Mouse (Mus musculus) neural tube, embryonic 13.5 days (tissue): ENCODE data around the gene Fam71e2. TPM values are rescaled to one million over a fixed set of nuclear protein-coding genes. Genes with fewer than 3 reads are reported as not detected.
A peak's percentile ranks its signal among the peaks of the same experiment; 100 is the strongest.
"Not testable (repeated sequence)": the region's sequence is repeated elsewhere in the genome, so short reads cannot be mapped to it uniquely, and the experiment has no call there.

Experiments used
- ATAC-seq: fragments of 200-750 bp; cut with Nextera tagmentation; 2 replicates; pipeline ENCODE4 v1.8.0; 2017; ENCODE audit warnings: low read depth, mild to moderate bottlenecking, moderate TSS enrichment, moderate library complexity
- H3K27ac ChIP-seq: fragments of 300-500 bp; sonication (generic); replicated peaks from 2 replicates; pipeline ENCODE4 v1.5.1; 2015; ENCODE audit warnings: moderate library complexity, mild to moderate bottlenecking, inconsistent platforms
- H3K27me3 ChIP-seq: fragments of 300-500 bp; sonication (generic); 2 replicates; pipeline ENCODE4 v1.6.1; 2015; ENCODE audit warnings: mild to moderate bottlenecking, inconsistent platforms
- H3K36me3 ChIP-seq: fragments of 300-500 bp; sonication (generic); 2 replicates; pipeline ENCODE4 v1.6.1; 2015; ENCODE audit warnings: mild to moderate bottlenecking, inconsistent platforms
- H3K4me1 ChIP-seq: fragments of 300-500 bp; sonication (generic); replicated peaks from 2 replicates; pipeline ENCODE4 v1.6.1; 2015; ENCODE audit warnings: inconsistent platforms
- H3K4me2 ChIP-seq: fragments of 300-500 bp; sonication (generic); 2 replicates; pipeline ENCODE4 v1.6.1; 2015; ENCODE audit warnings: inconsistent platforms, mild to moderate bottlenecking, moderate library complexity
- H3K4me3 ChIP-seq: fragments of 300-500 bp; sonication (generic); 2 replicates; pipeline ENCODE4 v1.5.1; 2015; ENCODE audit warnings: mild to moderate bottlenecking, inconsistent platforms
- H3K9ac ChIP-seq: fragments of 300-500 bp; sonication (generic); 2 replicates; pipeline ENCODE4 v1.6.1; 2015; ENCODE audit warnings: moderate library complexity, mild to moderate bottlenecking, inconsistent platforms
- H3K9me3 ChIP-seq: fragments of 300-500 bp; sonication (generic); 2 replicates; pipeline ENCODE4 v1.6.1; 2016; ENCODE audit warnings: inconsistent platforms
- WGBS: fragments of 180-500 bp; shearing (Covaris S2); methylation state at CpG from one replicate; pipeline ENCODE4 v1.1.7; 2015; 5-methylcytosine and 5-hydroxymethylcytosine counted together
- polyA plus RNA-seq: library from polyadenylated mRNA; unstranded; fragments of >200 nt; fragmentation: Nextera tagmentation; extraction: Ambion mirVana; gene quantifications from 2 replicates; pipeline ENCODE4 v1.2.1, GENCODE M21; 2015

Fam71e2 gene
- polyA plus RNA-seq, 1 experiment from 2014 or later: not detected

DNA sequence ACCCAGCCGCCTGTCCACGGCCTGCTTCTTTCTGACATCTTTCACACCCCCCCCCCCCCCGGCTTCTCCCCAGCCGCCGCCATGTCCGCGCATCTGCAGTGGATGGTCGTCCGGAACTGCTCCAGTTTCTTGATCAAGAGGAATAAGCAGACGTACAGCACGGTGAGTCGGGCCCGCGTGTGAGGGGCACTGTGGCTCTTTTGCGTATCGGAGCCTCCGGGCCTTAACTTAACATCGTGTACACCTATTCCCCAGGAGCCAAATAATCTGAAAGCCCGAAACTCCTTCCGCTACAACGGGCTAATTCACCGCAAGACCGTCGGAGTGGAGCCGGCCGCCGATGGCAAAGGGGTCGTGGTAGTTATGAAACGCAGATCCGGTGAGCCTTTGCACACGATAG lies 22.1 kb upstream of the Fam71e2 start:
- not testable (repeated sequence) for ATAC-seq

DNA sequence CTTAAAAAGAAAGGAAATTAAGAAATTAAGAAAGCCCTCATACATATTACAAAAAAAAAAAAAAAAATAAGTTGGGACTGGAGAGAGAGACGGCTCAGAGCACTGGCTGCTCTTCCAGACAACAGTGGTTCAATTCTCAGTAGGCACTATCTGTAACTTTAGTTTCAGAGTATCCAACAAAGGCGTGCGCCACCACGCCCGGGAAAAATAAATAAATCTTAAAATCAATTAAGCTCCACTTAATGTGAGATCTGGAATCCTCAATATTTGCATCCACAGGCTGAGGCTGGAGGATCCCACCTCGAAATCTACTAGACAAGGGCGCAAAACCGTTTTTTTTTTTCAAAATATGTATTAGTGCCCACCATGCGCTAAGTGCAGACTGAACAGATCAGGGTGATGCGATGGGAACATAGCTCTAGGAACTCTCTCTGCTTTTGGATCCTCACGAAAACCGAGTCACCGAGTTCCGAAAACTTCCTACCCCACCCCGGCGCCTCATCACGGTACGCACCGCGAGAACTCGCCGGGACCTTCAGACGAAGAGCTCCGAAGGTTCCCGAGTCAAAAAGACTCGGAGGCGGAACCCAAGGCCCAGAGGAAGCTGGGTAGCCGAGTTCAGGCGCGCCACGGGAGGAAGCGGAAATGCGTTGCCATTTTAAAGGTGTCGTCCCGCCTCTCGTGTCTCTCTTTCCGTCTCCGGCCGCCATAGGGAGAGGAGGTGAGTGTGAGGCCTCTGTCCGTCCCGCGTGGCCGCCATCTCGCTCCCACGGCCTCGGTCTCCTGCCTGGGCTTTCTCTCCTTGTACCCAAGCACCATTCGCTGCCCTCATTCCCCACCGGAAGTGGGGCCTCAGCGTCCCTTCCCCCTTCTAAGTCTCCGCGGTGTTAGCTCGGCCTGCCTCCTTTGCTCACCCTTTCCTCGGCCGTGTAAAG lies 21.4 kb upstream of the Fam71e2 start, which contains the start of gene Rpl28:
Gene Rpl28 (plus strand): TSS at position 597 of the 935 bp plus-strand sequence.
- Histone ChIP-seq H3K9me3 (no peaks in the 10 kb centered on the region), H3K9ac (peak within 1 kb of the TSS; percentile 85), H3K27me3 (peaks cover 21% of the 10 kb centered on the region), H3K4me2 (peak within 1 kb of the TSS; percentile 90), H3K27ac (peak within 1 kb of the TSS; percentile 86), H3K4me1 (peaks cover 30% of the 10 kb centered on the region), H3K36me3 (peaks cover 40% of the 10 kb centered on the region), H3K4me3 (peak within 1 kb of the TSS; percentile 59)
- WGBS: 2% methylated on average over 54 of the region's 54 CpGs
- ATAC-seq: peak; percentile 89

More for the DNA sequence above, 22.1 kb upstream of the Fam71e2 start:
- Histone ChIP-seq H3K9ac (peak overlapping the region; percentile 85), H3K27me3 (peaks cover 17% of the 10 kb centered on the region), H3K4me2 (peak overlapping the region; percentile 90), H3K27ac (peak overlapping the region; percentile 86), H3K4me1 (peaks cover 30% of the 10 kb centered on the region), H3K4me3 (peak overlapping the region; percentile 59), H3K36me3 (peaks cover 44% of the 10 kb centered on the region)
- under 1% methylated on average over 31 of the region's 31 CpGs for WGBS
- H3K9me3 ChIP-seq: not testable (repeated sequence)

DNA sequence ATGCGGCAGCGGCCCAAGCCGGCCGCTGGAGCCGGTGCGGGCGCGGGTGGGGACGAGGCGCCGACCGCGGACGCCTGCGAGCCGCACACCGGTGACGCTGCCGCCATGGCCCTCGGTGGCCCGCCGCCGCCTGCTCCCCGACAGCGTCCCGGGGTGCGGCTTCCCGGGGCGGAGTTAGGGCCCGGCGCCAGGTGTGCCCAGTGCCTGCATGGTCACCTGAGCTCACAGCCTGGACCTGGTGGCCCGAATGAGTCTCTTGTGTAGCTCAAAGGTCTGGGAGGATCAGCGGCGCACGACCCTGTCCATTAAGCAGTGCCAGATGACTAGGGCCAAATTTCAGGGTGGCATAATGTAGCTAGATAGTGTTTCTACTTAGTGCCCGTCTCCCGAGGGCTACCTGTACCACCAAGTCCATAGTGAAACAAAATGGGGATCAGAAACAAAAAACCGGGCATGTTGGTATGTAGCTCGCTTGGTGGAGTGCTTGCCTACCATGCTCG lies 18.4 kb upstream of the Fam71e2 start, which contains the start of gene Tmem238:
Gene Tmem238 (minus strand): TSS at position 221 of the 500 bp plus-strand sequence.
- Histone ChIP-seq H3K9ac (peak within 1 kb of the TSS; percentile 84), H3K4me2 (peak within 1 kb of the TSS; percentile 89), H3K27me3 (peaks cover 25% of the 10 kb centered on the region), H3K36me3 (peaks cover 9% of the 10 kb centered on the region), H3K4me3 (peak within 1 kb of the TSS; percentile 56), H3K27ac (peak within 1 kb of the TSS; percentile 56; the same call in 1 of the 2 replicates), H3K9me3 (no peaks in the 10 kb centered on the region), H3K4me1 (peaks cover 26% of the 10 kb centered on the region)
- ATAC-seq: 0 out of 2 replicates have a peak, but pooled peaks have one; percentile 3
- WGBS: 9% methylated on average over 40 of the region's 40 CpGs

DNA sequence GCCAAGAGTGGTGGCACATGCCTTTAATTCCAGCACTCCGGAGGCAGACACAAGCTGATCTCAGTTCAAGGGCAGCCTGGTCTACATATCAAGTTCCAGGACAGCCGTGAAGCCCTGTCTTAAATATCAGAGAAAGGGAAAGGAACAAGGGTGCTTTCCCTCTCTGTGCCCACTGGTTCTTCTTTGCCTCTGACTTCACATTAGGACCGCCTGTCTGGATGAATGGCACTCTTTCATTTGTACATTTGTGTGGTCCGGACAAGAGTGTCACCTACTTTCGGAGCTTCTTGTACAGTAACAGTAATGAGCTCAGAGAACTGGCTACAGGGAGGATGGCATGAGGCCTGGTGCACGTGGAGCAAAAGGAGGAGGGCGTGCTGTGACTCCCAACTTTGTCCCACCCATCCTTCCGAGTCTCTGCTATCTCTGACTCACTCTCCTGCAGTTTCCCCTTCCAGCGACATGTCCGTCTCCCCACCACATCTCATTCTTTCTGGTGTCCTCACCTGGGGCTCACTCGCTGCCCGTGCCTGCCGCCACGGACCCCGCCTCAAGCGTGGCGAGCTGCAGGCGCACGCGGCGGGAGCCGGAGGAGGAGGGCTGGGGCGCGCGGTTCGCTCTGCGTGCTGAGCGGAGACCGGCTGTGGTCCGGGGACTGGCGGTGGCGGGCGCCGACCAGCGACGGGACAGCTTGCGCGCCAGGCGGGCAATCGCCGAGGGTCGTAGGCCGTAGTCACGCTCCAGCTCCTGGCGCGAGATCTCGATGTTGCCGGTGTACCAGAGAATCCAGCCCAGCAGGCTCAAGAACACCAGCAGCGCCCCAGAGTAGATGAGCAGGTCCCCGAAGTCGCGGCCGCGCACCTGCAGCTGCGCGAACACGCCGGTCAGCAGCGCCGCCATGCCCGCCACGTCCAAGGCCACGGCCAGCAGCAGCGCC lies 17.7 kb upstream of the Fam71e2 start:
- H3K9me3 ChIP-seq: no peaks in the 10 kb centered on the region
- ATAC-seq: peak; percentile 28
- peaks cover 19% of the 10 kb centered on the region for H3K4me1 ChIP-seq
- WGBS: 2% methylated on average over 64 of the region's 64 CpGs
- H3K36me3 ChIP-seq: peaks cover 2% of the 10 kb centered on the region; the same call in 1 of the 2 replicates
- peak overlapping the region; percentile 84 for H3K9ac ChIP-seq
- H3K27me3 ChIP-seq: peaks cover 25% of the 10 kb centered on the region
- H3K4me3 ChIP-seq: peak overlapping the region; percentile 56
- H3K27ac ChIP-seq: peak overlapping the region; percentile 56; the same call in 1 of the 2 replicates
- H3K4me2 ChIP-seq: peak overlapping the region; percentile 89

DNA sequence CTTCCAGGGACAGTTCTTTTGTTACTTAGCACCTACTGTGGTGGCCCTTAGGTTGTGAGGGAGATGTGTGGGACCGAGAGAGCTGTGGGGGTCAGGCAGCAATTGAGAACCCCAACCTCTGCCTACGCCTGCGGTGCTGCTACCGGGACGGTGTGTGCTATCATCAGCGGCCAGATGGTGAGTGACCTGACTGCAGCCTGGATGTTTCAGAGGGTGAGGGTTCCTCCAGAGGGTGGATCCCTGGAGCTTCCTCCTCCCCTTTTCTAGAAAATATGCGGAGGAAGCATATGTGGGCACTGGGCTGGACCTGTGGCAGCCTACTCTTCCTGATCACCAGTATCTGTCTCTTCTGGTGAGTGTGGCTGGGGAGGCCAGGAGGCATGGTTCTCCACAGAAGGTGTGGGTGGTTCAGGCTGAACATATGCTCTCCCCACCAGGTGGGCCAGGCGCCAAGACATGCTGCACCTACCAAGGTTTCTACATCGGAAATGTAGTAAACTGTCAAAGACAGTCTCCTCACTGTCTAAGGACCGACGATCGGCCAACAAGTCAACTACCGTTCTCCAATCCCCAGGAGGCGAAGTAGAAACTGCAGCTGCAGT lies 12.7 kb upstream of the Fam71e2 start:
- Histone ChIP-seq H3K4me1 (peaks cover 6% of the 10 kb centered on the region), H3K27ac (no peak overlapping the region), H3K9ac (no peak overlapping the region), H3K27me3 (peaks cover 46% of the 10 kb centered on the region), H3K4me2 (no peak overlapping the region), H3K36me3 (no peaks in the 10 kb centered on the region), H3K9me3 (no peaks in the 10 kb centered on the region), H3K4me3 (no peak overlapping the region)
- WGBS: 81% methylated on average over 14 of the region's 14 CpGs
- no peak for ATAC-seq

DNA sequence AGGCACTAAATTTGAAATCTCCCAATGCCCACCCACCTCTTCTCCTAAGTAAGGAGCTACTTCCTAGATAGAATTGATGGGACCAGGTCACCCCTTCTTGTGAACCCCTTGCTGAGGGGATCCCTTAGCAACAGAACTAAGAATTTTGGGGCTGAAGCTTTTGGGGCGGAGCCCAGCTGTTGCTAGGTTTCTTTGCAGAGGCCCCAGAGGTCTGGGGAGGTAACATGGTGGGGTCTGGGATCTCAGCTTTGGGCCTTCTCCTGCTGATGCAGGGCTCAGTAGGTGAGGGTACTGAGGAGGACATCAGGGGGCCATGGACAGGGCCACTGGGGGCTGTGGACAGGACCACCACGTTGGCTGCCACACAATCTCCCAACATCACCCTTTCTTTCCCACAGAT lies 11.7 kb upstream of the Fam71e2 start, which contains the start of the genes Il11 and Tmem190:
Gene Il11 (minus strand): TSS at position 101 of the 400 bp plus-strand sequence.
Gene Tmem190 (plus strand): TSS at position 179 of the 400 bp plus-strand sequence.
- no peak for ATAC-seq
- Histone ChIP-seq H3K9me3 (no peaks in the 10 kb centered on the region), H3K4me1 (peaks cover 3% of the 10 kb centered on the region; the same call in 1 of the 2 replicates), H3K27ac (no peak within 1 kb of the TSS), H3K4me2 (no peak within 1 kb of the TSS), H3K36me3 (no peaks in the 10 kb centered on the region), H3K9ac (no peak within 1 kb of the TSS), H3K4me3 (no peak within 1 kb of the TSS), H3K27me3 (peaks cover 50% of the 10 kb centered on the region)
- WGBS: 68% methylated on average over 2 of the region's 2 CpGs

DNA sequence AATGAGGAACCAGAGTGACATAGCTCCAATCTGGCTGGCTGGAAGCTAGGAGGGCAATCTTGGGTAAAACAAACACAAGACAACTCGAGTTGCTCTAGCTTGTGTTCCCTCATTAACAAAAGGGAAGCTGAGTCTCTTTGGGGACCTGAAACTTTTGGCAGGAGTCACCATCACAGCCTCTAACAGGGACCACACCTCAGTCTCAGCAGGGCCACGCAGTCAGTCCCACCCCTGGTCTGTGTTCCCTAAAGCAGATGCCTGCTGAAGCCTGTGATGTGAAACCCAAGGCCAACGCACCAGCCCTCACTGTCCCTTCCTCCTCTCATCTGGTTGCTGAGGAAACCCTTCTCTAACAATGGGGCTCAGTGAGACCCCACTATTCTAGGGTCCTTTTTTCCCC lies 11.0 kb upstream of the Fam71e2 start:
- no peaks in the 10 kb centered on the region for H3K9me3 ChIP-seq
- H3K36me3 ChIP-seq: no peaks in the 10 kb centered on the region
- H3K27me3 ChIP-seq: peaks cover 50% of the 10 kb centered on the region
- H3K4me1 ChIP-seq: peaks cover 8% of the 10 kb centered on the region
- no peak for ATAC-seq
- H3K4me3 ChIP-seq: no peak overlapping the region
- no peak overlapping the region for H3K4me2 ChIP-seq
- no peak overlapping the region for H3K9ac ChIP-seq
- 48% methylated on average over 3 of the region's 3 CpGs for WGBS
- H3K27ac ChIP-seq: no peak overlapping the region

DNA sequence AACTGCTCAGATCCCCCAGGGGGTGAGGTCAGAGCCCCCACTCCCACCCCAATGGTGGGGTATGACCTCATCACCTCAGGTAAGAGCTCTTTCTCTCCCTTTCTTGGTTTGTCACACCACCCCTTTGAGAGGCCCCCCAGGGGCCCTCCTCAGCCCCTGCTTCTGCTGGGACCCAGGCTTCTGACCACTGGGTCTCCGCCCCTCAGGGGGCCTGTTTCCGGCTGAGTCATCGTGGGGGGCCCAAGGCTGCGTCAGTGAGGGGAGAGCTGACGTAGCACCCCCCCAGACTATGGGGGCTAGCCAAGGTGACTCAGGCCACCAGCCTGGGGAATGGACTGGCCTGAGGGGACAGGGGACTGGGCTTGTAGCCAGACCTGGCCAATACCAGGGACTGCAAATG lies 8.8 kb upstream of the Fam71e2 start:
- H3K9ac ChIP-seq: no peak overlapping the region
- 39% methylated on average over 5 of the region's 5 CpGs for WGBS
- no peak overlapping the region for H3K4me3 ChIP-seq
- no peak overlapping the region for H3K4me2 ChIP-seq
- no peak for ATAC-seq
- no peaks in the 10 kb centered on the region for H3K36me3 ChIP-seq
- H3K9me3 ChIP-seq: no peaks in the 10 kb centered on the region
- H3K4me1 ChIP-seq: peaks cover 14% of the 10 kb centered on the region
- peaks cover 72% of the 10 kb centered on the region for H3K27me3 ChIP-seq
- H3K27ac ChIP-seq: no peak overlapping the region

DNA sequence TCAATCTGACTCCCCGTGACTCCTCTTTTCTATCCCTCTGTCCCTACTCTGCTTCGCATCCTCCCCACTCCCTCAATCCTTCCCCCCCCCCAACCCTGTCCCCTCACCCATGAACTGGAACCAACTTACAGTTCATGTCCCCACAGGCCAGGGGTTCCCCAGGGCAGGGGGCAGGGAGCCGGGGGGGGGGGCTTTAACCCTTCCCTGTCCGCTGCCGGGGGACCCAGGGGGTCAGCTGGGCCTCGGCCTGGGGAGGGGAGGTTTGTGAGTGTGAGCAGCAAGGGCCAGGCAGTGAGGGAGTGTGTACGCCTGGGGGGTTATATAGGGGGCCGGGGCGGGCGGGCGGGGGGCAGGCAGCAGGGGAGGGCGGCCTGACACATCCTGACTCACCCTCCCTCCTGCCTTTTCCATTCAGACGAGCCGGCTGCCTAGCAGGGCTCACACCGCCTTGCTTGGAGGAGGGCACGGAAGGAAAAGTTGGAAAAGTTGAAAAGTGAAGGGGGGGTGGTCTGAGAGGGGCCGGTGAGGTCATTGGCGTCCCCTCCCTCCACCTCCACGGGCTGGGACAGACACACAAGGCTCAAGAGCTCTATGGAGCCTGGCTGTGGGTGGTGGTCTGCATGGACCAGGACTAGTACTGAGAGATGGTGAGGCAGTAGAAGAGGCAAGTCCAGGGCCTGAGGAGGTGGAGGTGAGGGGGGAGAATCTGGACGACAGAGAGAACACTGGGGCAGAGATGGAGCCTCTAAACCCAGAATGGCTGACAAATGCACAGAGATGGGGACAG lies 6.9 kb upstream of the Fam71e2 start:
- H3K9me3 ChIP-seq: no peaks in the 10 kb centered on the region
- no peak for ATAC-seq
- peak overlapping the region; percentile 52; the same call in 1 of the 2 replicates for H3K4me2 ChIP-seq
- H3K27ac ChIP-seq: no peak overlapping the region
- peaks cover 89% of the 10 kb centered on the region for H3K27me3 ChIP-seq
- H3K9ac ChIP-seq: peak overlapping the region; percentile 53; the same call in 1 of the 2 replicates
- H3K36me3 ChIP-seq: no peaks in the 10 kb centered on the region
- WGBS: 4% methylated on average over 20 of the region's 20 CpGs
- no peak overlapping the region for H3K4me3 ChIP-seq
- H3K4me1 ChIP-seq: peaks cover 14% of the 10 kb centered on the region

DNA sequence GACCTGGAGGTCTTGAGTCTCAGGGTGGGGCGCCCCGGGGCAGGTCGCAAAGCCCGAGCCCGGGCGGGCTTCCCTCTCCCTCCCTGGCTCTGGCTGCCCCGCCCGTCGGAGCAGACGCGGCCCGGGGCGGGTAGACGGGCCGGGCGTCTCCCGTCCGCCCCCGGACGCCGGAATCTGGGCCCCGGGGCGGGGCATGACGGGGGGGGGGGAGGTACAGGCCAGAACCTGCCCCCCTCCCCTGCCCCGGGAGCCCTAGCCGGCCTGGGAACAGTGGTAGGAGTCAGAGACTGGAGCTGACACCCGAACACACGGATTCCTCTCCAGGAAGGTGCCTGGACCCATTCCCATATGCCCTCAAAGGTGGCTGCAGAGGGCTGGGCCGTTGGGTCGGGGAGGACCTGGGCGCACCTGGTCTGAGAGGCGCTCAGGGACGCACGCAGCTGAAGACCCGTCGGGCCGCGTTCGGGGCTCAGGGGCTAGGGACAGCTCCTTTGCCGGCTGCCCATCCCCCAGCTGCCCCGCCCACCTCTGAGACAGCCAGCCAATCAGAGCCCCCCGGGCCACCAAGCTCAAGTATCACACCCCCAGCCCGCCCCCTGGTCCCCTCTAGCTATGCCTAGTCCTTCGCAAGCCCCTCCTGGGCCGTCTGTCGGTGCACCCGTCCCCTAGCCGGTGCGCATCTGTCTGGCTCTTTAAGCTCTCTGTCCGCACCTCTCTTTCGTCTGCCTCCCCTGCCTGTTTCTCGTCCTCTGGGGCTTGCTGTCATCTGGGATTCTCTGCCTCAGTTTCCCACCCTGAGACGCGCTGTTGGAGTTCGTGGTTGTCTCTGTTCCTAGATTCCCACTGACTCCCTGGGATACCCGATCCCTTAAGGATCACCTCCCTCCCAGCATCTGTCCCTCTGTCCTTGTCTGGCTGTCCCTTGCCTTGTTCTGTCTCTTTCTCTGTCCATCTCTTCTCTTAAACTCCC lies 6.0 kb upstream of the Fam71e2 start:
- WGBS: 2% methylated on average over 39 of the region's 56 CpGs
- ATAC-seq: peak; percentile 81
- Histone ChIP-seq H3K27ac (no peak overlapping the region), H3K9ac (peak overlapping the region; percentile 53), H3K9me3 (no peaks in the 10 kb centered on the region), H3K4me1 (peaks cover 14% of the 10 kb centered on the region), H3K4me2 (peak overlapping the region; percentile 52), H3K36me3 (no peaks in the 10 kb centered on the region), H3K27me3 (peaks cover 86% of the 10 kb centered on the region), H3K4me3 (peak overlapping the region; percentile 32)
